Mouse (Mus musculus): ENCODE measurements around the gene AC170998.1.

DNA sequence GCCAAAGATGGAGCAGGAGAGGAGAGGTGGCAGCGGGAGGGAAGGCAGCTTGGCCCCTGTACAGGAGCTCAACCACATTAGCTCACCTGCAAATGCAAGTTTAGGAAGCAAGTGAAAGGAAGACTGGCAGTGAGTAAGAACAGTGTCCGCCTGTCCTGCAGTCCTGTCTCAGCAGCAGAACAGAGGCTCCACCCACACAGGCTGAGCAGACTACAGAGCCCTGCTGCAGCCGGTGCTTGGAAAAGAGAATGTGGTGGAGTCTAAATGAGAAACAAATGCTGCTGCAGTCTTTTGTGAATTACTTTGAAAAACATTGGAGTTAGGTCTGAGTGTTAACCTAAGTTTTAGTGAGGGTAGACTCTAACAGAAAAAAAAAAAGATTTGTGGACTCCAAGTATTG, 8.3 kb upstream of the AC170998.1 start:
- TF ChIP-seq GATA1 (IDR thresholded peaks at IDR 0.05; ENCODE audit: borderline replicate concordance, low read length), result no peak
- no peak for TF ChIP-seq FLI1 (IDR thresholded peaks at IDR 0.05; ENCODE audit: low read length)
